Mouse (Mus musculus) kidney, embryonic 15.5 days (tissue): ENCODE data around the gene Casp3. TPM values are rescaled to one million over a fixed set of nuclear protein-coding genes. Genes with fewer than 3 reads are reported as not detected.

Source experiments
- ATAC-seq: fragments of 200-750 bp; cut with Nextera tagmentation; replicated peaks from 2 replicates; pipeline ENCODE4 v1.8.0; 2017; ENCODE audit warnings: moderate TSS enrichment; ENCODE audit not compliant: low FRiP score
- H3K27ac ChIP-seq: fragments of 300-500 bp; sonication (generic); 2 replicates; pipeline ENCODE4 v1.5.1; 2015; ENCODE audit warnings: mild to moderate bottlenecking, inconsistent platforms
- H3K27me3 ChIP-seq: fragments of 300-500 bp; sonication (generic); 2 replicates; pipeline ENCODE4 v1.6.1; 2015; ENCODE audit warnings: inconsistent platforms
- H3K36me3 ChIP-seq: fragments of 300-500 bp; sonication (generic); 2 replicates; pipeline ENCODE4 v1.6.1; 2015; ENCODE audit warnings: inconsistent platforms
- H3K4me1 ChIP-seq: fragments of 300-500 bp; sonication (generic); 2 replicates; pipeline ENCODE4 v1.6.1; 2015; ENCODE audit warnings: inconsistent platforms
- H3K4me2 ChIP-seq: fragments of 300-500 bp; sonication (generic); 2 replicates; pipeline ENCODE4 v1.6.1; 2015; ENCODE audit warnings: moderate library complexity, mild to moderate bottlenecking, inconsistent platforms
- H3K4me3 ChIP-seq: fragments of 300-500 bp; sonication (generic); replicated peaks from 2 replicates; pipeline ENCODE4 v1.5.1; 2015; ENCODE audit warnings: mild to moderate bottlenecking, inconsistent platforms
- H3K9ac ChIP-seq: fragments of 300-500 bp; sonication (generic); 2 replicates; pipeline ENCODE4 v1.6.1; 2015; ENCODE audit warnings: mild to moderate bottlenecking, inconsistent platforms
- H3K9me3 ChIP-seq: fragments of 300-500 bp; sonication (generic); replicated peaks from 2 replicates; pipeline ENCODE4 v1.6.1; 2016; ENCODE audit warnings: inconsistent platforms
- WGBS: fragments of 180-500 bp; shearing (Covaris S2); methylation state at CpG from one replicate; pipeline ENCODE4 v1.1.7; 2015; ENCODE audit warnings: mixed read lengths; 5-methylcytosine and 5-hydroxymethylcytosine counted together
- polyA plus RNA-seq: library from polyadenylated mRNA; unstranded; fragments of >200 nt; fragmentation: Nextera tagmentation; extraction: Ambion mirVana; gene quantifications from 2 replicates; pipeline ENCODE4 v1.2.1, GENCODE M21; 2015

The Casp3 gene
- polyA plus RNA-seq, 1 experiment from 2014 or later, result 80.9 TPM

- no peak overlapping the region for H3K4me3 ChIP-seq
- H3K27ac ChIP-seq, result no peak overlapping the region
- no peaks in the 10 kb centered on the region for H3K27me3 ChIP-seq
- 83% methylated on average over 8 of the region's 8 CpGs for WGBS
- H3K9me3 ChIP-seq, result no peaks in the 10 kb centered on the region
- H3K4me1 ChIP-seq, result no peaks in the 10 kb centered on the region
- no peak overlapping the region for H3K4me2 ChIP-seq
- H3K9ac ChIP-seq, result no peak overlapping the region
- ATAC-seq, result no peak
- peaks cover 7% of the 10 kb centered on the region for H3K36me3 ChIP-seq
Measured at GRCm38 (mm10) chr8:46593067-46593466, 24.0 kb upstream of the Casp3 start.

- no peak overlapping the region for H3K9ac ChIP-seq
- H3K9me3 ChIP-seq, result no peaks in the 10 kb centered on the region
- H3K27ac ChIP-seq, result no peak overlapping the region
- no peak overlapping the region for H3K4me2 ChIP-seq
- 89% methylated on average over 2 of the region's 2 CpGs for WGBS
- no peaks in the 10 kb centered on the region for H3K4me1 ChIP-seq
- ATAC-seq, result no peak
- no peaks in the 10 kb centered on the region for H3K27me3 ChIP-seq
- H3K36me3 ChIP-seq, result peaks cover 8% of the 10 kb centered on the region
- H3K4me3 ChIP-seq, result no peak overlapping the region
Measured at GRCm38 (mm10) chr8:46593772-46594171, 23.3 kb upstream of the Casp3 start.

- Histone ChIP-seq H3K4me1 (no peaks in the 10 kb centered on the region), H3K27ac (no peak overlapping the region), H3K27me3 (no peaks in the 10 kb centered on the region), H3K36me3 (peaks cover 15% of the 10 kb centered on the region), H3K4me2 (no peak overlapping the region), H3K4me3 (no peak overlapping the region), H3K9ac (no peak overlapping the region), H3K9me3 (no peaks in the 10 kb centered on the region)
- ATAC-seq, result no peak
- 77% methylated on average over 2 of the region's 2 CpGs for WGBS
Measured at GRCm38 (mm10) chr8:46595593-46595992, 21.5 kb upstream of the Casp3 start.

- peaks cover 15% of the 10 kb centered on the region for H3K36me3 ChIP-seq
- no peak overlapping the region for H3K9ac ChIP-seq
- WGBS, result 90% methylated on average over 2 of the region's 2 CpGs
- H3K27ac ChIP-seq, result no peak overlapping the region
- H3K9me3 ChIP-seq, result no peaks in the 10 kb centered on the region
- H3K4me3 ChIP-seq, result no peak overlapping the region
- H3K27me3 ChIP-seq, result no peaks in the 10 kb centered on the region
- H3K4me2 ChIP-seq, result no peak overlapping the region
- H3K4me1 ChIP-seq, result peaks cover 6% of the 10 kb centered on the region; the same call in 1 of the 2 replicates
- ATAC-seq, result no peak
Measured at GRCm38 (mm10) chr8:46596530-46596929, 20.6 kb upstream of the Casp3 start.

- Histone ChIP-seq H3K4me3 (no peak overlapping the region), H3K4me1 (peaks cover 6% of the 10 kb centered on the region; the same call in 1 of the 2 replicates), H3K36me3 (peaks cover 15% of the 10 kb centered on the region), H3K9ac (no peak overlapping the region), H3K27me3 (no peaks in the 10 kb centered on the region), H3K4me2 (no peak overlapping the region), H3K27ac (no peak overlapping the region), H3K9me3 (no peaks in the 10 kb centered on the region)
- no peak for ATAC-seq
- WGBS, result 83% methylated on average over 2 of the region's 2 CpGs
Measured at GRCm38 (mm10) chr8:46597411-46597810, 19.7 kb upstream of the Casp3 start.

GRCm38 (mm10) chr8:46598114-46598513 lies 19.0 kb upstream of the Casp3 start:
- Histone ChIP-seq H3K27me3 (no peaks in the 10 kb centered on the region), H3K4me2 (no peak overlapping the region), H3K9me3 (no peaks in the 10 kb centered on the region), H3K36me3 (peaks cover 15% of the 10 kb centered on the region), H3K27ac (no peak overlapping the region), H3K4me3 (no peak overlapping the region), H3K9ac (no peak overlapping the region), H3K4me1 (peaks cover 6% of the 10 kb centered on the region; the same call in 1 of the 2 replicates)
- ATAC-seq, result no peak
- WGBS, result 86% methylated on average over 2 of the region's 2 CpGs

GRCm38 (mm10) chr8:46598753-46599152 lies 18.3 kb upstream of the Casp3 start:
- Histone ChIP-seq H3K9ac (no peak overlapping the region), H3K27me3 (no peaks in the 10 kb centered on the region), H3K9me3 (no peaks in the 10 kb centered on the region), H3K4me1 (peaks cover 6% of the 10 kb centered on the region; the same call in 1 of the 2 replicates), H3K36me3 (peaks cover 15% of the 10 kb centered on the region), H3K4me2 (no peak overlapping the region), H3K4me3 (no peak overlapping the region), H3K27ac (no peak overlapping the region)
- WGBS, result 95% methylated on average over 5 of the region's 5 CpGs
- no peak for ATAC-seq

- Histone ChIP-seq H3K27ac (no peak overlapping the region), H3K4me2 (no peak overlapping the region), H3K27me3 (no peaks in the 10 kb centered on the region), H3K4me1 (peaks cover 6% of the 10 kb centered on the region; the same call in 1 of the 2 replicates), H3K36me3 (peaks cover 15% of the 10 kb centered on the region), H3K4me3 (no peak overlapping the region), H3K9ac (no peak overlapping the region), H3K9me3 (no peaks in the 10 kb centered on the region)
- no peak for ATAC-seq
- 90% methylated on average over 7 of the region's 7 CpGs for WGBS
Measured at GRCm38 (mm10) chr8:46599314-46599904, 17.7 kb upstream of the Casp3 start.

- Histone ChIP-seq H3K27me3 (no peaks in the 10 kb centered on the region), H3K9me3 (no peaks in the 10 kb centered on the region), H3K36me3 (peaks cover 22% of the 10 kb centered on the region), H3K4me2 (no peak overlapping the region), H3K4me3 (no peak overlapping the region), H3K9ac (no peak overlapping the region), H3K27ac (no peak overlapping the region; the same call in 1 of the 2 replicates), H3K4me1 (peaks cover 6% of the 10 kb centered on the region; the same call in 1 of the 2 replicates)
- ATAC-seq, result no peak
- 49% methylated on average over 10 of the region's 10 CpGs for WGBS
Measured at GRCm38 (mm10) chr8:46600959-46601707, 16.0 kb upstream of the Casp3 start.

- no peak for ATAC-seq
- H3K4me3 ChIP-seq, result no peak overlapping the region
- no peaks in the 10 kb centered on the region for H3K9me3 ChIP-seq
- no peak overlapping the region for H3K27ac ChIP-seq
- no peaks in the 10 kb centered on the region for H3K27me3 ChIP-seq
- peaks cover 25% of the 10 kb centered on the region for H3K36me3 ChIP-seq
- H3K4me1 ChIP-seq, result peaks cover 6% of the 10 kb centered on the region; the same call in 1 of the 2 replicates
- no peak overlapping the region for H3K4me2 ChIP-seq
- WGBS, result 93% methylated on average over 5 of the region's 5 CpGs
- no peak overlapping the region for H3K9ac ChIP-seq
Measured at GRCm38 (mm10) chr8:46603587-46603986, 13.5 kb upstream of the Casp3 start.

- Histone ChIP-seq H3K4me2 (no peak overlapping the region), H3K27ac (no peak overlapping the region), H3K4me1 (no peaks in the 10 kb centered on the region), H3K4me3 (no peak overlapping the region), H3K27me3 (no peaks in the 10 kb centered on the region), H3K36me3 (peaks cover 24% of the 10 kb centered on the region), H3K9ac (no peak overlapping the region), H3K9me3 (no peaks in the 10 kb centered on the region)
- 84% methylated on average over 1 of the region's 1 CpGs for WGBS
- ATAC-seq, result no peak
Measured at GRCm38 (mm10) chr8:46606930-46607329, 10.2 kb upstream of the Casp3 start.

- H3K9ac ChIP-seq, result no peak overlapping the region
- H3K4me1 ChIP-seq, result peaks cover 13% of the 10 kb centered on the region
- H3K4me2 ChIP-seq, result no peak overlapping the region
- WGBS, result 78% methylated on average over 8 of the region's 8 CpGs
- no peak overlapping the region for H3K27ac ChIP-seq
- H3K27me3 ChIP-seq, result no peaks in the 10 kb centered on the region
- peaks cover 17% of the 10 kb centered on the region for H3K36me3 ChIP-seq
- ATAC-seq, result no peak
- no peaks in the 10 kb centered on the region for H3K9me3 ChIP-seq
- no peak overlapping the region for H3K4me3 ChIP-seq
Measured at GRCm38 (mm10) chr8:46611557-46611956, 5.5 kb upstream of the Casp3 start.
